Mouse (Mus musculus) stomach, postnatal 0 days (tissue): Measurements from ENCODE around the gene Eif6.

Experiments used
- CTCF ChIP-seq: IDR thresholded peaks from 2 replicates; pipeline ENCODE4 v1.5.1; 2016; ENCODE audit warnings: antibody characterized with exemption, low read depth, mild to moderate bottlenecking, moderate library complexity
- EP300 ChIP-seq: optimal IDR thresholded peaks from 2 replicates; pipeline ENCODE3; 2016; ENCODE audit warnings: antibody characterized with exemption

DNA sequence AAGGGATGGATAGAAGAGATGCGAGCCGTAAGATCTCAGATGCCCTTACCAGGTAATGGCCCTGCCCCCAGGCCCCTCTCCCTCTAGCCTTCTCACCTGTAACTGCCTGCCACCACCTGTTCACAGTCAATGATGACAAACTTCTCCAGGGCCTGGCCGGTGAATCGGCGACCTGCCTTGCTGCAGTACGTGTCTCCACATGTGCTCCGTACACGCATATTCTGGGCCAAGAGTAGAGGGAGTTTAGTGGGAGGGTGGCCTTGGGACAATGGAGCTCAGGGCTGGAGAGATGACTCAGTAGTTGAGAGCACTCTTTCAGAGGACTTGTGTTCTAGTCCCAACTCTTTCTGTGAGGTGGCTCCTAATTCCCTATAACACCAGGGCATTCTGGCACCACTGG is 4.1 kb upstream of the Eif6 start:
- no peak for TF ChIP-seq CTCF
- TF ChIP-seq EP300, result no peak
